Mouse (Mus musculus) large intestine, adult 2 months (tissue): ENCODE measurements around the gene Jtb. TPM values are rescaled to one million over a fixed set of nuclear protein-coding genes. Genes with fewer than 3 reads are reported as not detected.

Experiments
- DNase-seq: peaks from one replicate; pipeline ENCODE4 v3.0.0-alpha.2; 2012; ENCODE audit warnings: low read depth, low spot score
- WGBS: fragments of 180-500 bp; shearing (Covaris S2); methylation state at CpG from one replicate; pipeline ENCODE4 v1.1.7; 2018; 5-methylcytosine and 5-hydroxymethylcytosine counted together
- polyA plus RNA-seq: library from polyadenylated mRNA; depleted of rRNA; stranded (reverse); fragments of >200 nt; gene quantifications from 2 replicates; pipeline ENCODE4 v1.2.3, GENCODE M21; 2012

Jtb gene
- polyA plus RNA-seq, 1 experiment: 53.6 TPM

DNA sequence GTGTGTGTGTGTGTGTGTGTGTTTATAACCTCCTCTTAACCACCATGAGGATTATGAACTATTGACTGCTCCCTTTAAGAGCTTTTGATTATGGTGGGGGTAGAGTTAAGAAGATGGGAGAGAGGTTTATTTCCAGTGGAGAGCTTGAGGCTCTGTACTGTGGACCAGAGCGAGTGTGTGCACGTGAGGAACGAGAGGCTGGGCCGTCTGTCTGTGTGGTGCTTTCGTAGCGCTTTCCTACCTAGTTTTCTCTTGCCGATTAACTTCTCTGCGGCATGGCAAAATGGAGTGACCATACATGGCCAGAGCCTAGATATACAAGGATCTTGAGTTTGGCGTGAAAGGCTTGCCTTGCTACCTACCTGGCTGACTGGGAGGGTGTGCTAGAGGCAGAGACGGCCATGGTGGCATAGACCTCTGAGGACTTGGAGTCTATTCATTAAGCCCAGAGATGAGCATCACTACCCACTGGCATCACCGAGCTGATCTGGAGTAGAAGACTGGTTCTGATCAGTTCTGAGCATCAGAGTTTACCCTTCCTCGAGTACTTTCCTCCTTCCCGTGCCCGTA lies 24.5 kb downstream of the Jtb start:
- no peak for DNase-seq
- 89% methylated on average over 14 of the region's 14 CpGs for WGBS

- DNase-seq: no peak
- WGBS: 89% methylated on average over 19 of the region's 19 CpGs
Measured at GRCm38 (mm10) chr3:90256731-90257530, 25.5 kb downstream of the Jtb start.

DNA sequence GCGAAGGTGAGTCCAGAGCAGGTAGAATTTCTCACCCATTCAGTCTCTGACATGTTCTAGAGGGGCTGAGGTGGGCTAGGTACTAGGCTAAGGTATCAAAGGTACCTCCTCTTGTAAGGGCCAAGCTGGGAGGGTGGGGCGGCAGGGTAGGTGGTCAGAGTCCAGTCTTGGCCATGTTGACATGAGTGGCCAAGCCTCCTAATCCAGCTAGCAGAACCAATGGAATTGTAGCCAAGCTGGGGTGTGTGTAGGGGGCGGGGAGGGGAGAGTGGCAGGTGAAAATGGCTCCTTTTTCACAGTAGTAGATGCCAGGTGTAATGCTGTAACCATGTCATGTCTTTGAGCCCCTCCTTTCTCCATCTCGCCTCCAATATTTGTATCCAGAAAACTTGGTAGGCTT lies 27.1 kb downstream of the Jtb start:
- WGBS: 37% methylated on average over 4 of the region's 4 CpGs
- DNase-seq: no peak

GRCm38 (mm10) chr3:90263121-90263771 lies 31.8 kb downstream of the Jtb start:
- DNase-seq: no peak
- 92% methylated on average over 5 of the region's 5 CpGs for WGBS

DNA sequence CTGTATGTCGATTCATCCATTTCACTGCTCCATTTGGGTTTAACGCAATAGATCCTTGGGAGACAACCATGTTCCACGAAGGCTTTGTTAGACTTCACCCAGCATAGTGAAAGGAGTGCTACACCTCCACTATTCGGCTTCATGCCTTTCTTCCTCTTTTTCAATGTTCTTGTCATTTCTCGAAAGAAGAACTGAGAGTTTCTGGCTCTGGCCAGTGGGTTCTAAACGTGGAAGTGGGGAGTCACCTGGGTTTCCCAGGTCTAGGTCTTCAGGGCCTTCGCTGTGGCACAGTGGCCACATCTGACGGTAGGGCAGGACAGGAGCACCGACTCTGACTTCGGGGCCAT lies 33.3 kb downstream of the Jtb start:
- 21% methylated on average over 10 of the region's 10 CpGs for WGBS
- no peak for DNase-seq

GRCm38 (mm10) chr3:90265034-90265931 lies 33.9 kb downstream of the Jtb start, which contains the start of gene Dennd4b:
Gene Dennd4b, plus strand, starts transcription at chr3:90265185.
- WGBS: 1% methylated on average over 79 of the region's 87 CpGs
- DNase-seq: no peak

DNA sequence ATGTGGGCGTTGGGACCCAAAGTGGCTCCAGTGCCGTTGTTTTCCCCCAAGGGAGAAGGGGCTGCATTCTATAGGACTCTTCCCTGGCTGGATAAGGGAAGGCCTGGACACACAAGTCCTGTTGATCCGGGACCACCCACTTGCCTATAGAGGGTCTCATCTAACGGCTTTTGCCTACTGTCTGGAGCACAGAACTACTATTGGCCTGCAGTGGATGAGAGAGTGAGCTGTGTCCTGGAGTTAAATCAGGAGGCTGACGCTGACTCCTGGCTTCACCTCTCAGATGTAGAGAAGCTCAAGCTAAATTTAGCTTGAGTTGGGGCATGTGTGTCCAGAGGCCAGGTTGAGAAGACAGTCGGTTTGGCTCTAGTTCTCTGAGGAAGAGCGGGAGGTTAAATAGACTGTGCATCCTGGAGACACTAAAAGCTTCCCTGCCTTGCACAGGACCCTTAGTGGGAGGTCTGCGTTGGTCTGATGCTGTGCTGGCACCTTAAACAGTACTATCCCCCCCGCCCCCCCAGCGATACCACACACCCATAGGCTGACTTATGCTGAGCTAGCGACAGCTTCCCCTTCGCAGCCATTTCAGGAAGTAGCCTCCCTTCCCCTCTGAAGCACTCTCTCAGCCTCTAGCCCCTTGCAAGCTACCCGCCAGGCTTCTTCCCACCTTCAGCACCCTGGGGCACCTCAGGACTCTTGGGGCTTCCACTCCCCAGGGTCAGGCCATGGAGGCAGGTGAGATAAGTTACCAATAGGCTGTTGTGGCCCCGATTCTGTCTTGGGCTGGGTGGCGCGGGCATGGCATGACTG lies 34.7 kb downstream of the Jtb start:
- 29% methylated on average over 16 of the region's 16 CpGs for WGBS
- no peak for DNase-seq

- no peak for DNase-seq
- WGBS: 89% methylated on average over 20 of the region's 20 CpGs
Measured at GRCm38 (mm10) chr3:90266901-90267775, 35.7 kb downstream of the Jtb start.

DNA sequence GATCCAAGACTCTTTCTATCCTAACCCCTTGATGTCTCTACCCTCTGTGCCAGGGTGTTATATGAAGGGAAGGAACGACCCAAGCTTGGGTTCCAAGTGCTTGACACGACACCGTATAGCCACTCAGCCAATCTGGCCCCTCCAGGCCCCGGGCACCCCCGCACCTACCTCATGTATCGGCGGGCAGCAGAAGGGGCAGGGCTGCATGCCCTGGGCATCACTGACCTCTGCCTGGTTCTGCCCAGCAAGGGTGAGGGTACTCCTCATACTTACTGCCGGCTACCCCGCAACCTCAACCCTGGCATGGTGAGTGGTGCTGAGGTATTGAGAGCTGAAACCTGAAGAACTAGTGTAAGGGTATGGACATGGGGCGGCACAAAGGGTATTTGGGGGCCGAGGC lies 36.8 kb downstream of the Jtb start:
- 95% methylated on average over 11 of the region's 11 CpGs for WGBS
- no peak for DNase-seq

DNA sequence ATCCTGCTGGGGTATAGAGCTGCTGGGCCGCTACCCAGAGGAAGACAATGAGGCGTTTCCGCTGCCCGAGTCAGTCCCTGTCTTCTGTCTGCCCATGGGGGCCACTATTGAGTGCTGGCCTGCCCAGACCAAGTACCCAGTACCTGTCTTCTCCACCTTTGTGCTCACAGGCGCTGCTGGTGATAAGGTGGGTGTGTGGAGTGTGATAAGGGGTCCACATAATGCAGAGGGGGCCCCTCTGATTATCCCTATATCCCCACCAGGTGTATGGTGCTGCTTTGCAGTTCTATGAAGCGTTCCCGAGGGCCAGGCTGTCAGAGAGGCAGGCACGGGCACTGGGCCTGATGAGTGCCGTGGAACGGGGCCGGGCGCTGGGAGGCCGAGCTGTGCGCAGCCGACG lies 37.6 kb downstream of the Jtb start:
- 93% methylated on average over 16 of the region's 16 CpGs for WGBS
- DNase-seq: no peak

DNA sequence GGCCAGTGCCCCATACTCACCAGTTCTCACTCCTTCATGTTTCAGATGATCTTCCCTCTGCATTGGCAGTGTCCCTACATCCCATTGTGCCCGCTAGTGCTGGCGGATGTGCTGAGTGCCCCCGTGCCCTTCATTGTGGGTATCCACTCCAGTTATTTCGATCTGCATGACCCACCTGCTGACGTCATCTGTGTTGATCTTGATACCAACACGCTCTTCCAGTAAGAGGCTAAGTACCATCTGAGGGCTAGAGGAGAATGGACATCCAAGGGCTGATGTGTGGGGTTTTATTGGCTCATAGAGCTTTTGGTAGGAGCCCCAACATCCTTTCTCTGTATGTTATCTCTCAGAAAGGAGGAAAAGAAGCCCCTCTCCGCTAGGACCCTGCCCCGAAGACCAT lies 39.4 kb downstream of the Jtb start:
- no peak for DNase-seq
- 93% methylated on average over 8 of the region's 8 CpGs for WGBS

- no peak for DNase-seq
- WGBS: 69% methylated on average over 9 of the region's 9 CpGs
Measured at GRCm38 (mm10) chr3:90272170-90272569, 40.8 kb downstream of the Jtb start.

- no peak for DNase-seq
- 92% methylated on average over 22 of the region's 22 CpGs for WGBS
Measured at GRCm38 (mm10) chr3:90273855-90274254, 42.5 kb downstream of the Jtb start.

GRCm38 (mm10) chr3:90275286-90275685 lies 43.9 kb downstream of the Jtb start:
- 93% methylated on average over 11 of the region's 11 CpGs for WGBS
- no peak for DNase-seq

DNA sequence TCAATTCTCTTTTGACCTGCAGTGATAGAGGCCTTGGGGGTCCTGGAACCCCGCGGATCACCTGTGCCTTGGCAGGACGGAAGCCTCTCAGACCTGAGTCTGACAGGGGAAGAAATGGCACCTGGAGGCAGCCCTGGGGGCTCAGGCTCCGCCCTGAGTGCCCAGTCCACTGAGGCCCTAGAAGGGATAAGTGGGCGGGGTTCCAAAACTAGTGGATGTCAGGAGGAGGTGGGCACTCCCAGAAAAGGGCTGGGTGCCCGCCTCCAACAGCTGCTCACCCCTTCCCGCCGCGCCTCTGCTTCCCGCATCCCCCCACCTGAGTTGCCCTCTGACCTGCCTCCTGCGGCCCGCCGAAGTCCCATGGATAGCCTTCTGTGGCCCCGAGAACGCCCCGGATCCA lies 45.5 kb downstream of the Jtb start:
- WGBS: 74% methylated on average over 16 of the region's 16 CpGs
- no peak for DNase-seq

GRCm38 (mm10) chr3:90277793-90278192 lies 46.4 kb downstream of the Jtb start:
- DNase-seq: no peak
- 88% methylated on average over 9 of the region's 9 CpGs for WGBS

DNA sequence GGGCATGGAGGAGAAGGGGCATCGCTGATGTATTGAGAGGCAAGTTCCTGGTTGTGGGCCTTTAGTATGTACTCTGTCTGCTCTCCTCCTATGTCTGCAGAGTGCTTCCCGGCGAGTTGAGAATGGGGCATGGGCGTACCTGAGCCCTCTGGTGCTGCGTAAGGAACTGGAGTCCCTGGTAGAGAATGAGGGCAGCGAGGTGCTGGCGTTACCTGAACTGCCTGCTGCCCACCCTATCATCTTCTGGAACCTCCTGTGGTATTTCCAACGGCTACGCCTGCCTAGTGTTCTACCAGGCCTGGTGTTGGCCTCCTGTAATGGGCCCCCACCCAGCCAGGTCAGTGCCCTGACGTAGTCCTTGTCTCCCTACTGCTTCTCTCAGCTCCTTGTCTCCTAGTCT lies 46.8 kb downstream of the Jtb start:
- 94% methylated on average over 10 of the region's 10 CpGs for WGBS
- DNase-seq: no peak

DNA sequence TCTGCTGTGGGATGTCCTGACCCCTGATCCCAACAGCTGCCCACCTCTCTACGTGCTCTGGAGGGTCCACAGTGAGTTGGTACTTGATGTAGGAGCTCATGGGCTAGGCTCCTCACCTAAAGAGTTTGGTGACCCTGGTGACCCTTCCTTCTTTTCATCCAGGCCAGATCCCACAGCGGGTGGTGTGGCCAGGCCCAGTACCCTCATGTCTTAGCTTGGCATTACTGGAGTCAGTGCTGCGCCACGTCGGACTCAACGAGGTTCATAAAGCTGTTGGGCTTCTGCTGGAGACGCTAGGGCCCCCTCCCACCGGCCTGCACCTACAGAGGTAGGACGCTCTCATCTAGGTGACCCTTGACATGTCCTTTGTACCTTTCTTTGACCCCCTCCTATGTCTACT lies 47.8 kb downstream of the Jtb start:
- no peak for DNase-seq
- 90% methylated on average over 9 of the region's 9 CpGs for WGBS
